Comparison of ENCODE assay signal across 8 mouse cellular contexts in genomic region chr13:58113061-58113900, GRCm38 (mm10). TPM values are rescaled to one million over a fixed set of nuclear protein-coding genes. Genes with fewer than 3 reads are reported as not detected.
DNase-seq lines count a peak whose midpoint lies in the region; ATAC-seq lines count a peak whose summit lies in the region.

Gene Klhl3 (minus strand): TSS chr13:58113592.

- H3K27me3 ChIP-seq in megakaryocyte, embryonic 14.5 days (replicated peaks) = peaks cover 75% of the 10 kb centered on the region

- peak within 1 kb of the TSS; percentile 87 for H3K4me3 ChIP-seq in megakaryocyte, embryonic 14.5 days (replicated peaks)

- H3K4me1 ChIP-seq in megakaryocyte, embryonic 14.5 days = peaks cover 45% of the 10 kb centered on the region

- peak; percentile 72 for ATAC-seq in inflammation-experienced regulatory T-cells, adult 6 months

- H3K36me3 ChIP-seq in megakaryocyte, embryonic 14.5 days (replicated peaks; ENCODE audit: low read length) = no peaks in the 10 kb centered on the region

- DNase-seq in R1 (ENCODE audit: low read depth, low spot score) = peak; percentile 78
- DNase-seq in cerebellum, postnatal 14 days = peak; percentile 81 to 85
- peak; percentile 86 to 88 for DNase-seq in frontal cortex, postnatal 36 days (ENCODE audit: low spot score in 2 of 2)
- DNase-seq in left cerebral cortex, postnatal 14 days (ENCODE audit: low spot score in 2 of 2) = peak; percentile 87 to 91
- DNase-seq in right cerebral cortex, adult 2 months (ENCODE audit: low spot score in 2 of 2) = peak; percentile 88 to 90
- peak; percentile 49 to 69 for DNase-seq in urinary bladder, postnatal 4 days (ENCODE audit: low spot score in 2 of 2)

- intact Hi-C loops in left cerebral cortex, postnatal 14 days (cut with DNase I) = loop anchor here (1.0 to 5.0 kb wide), 3 partner anchors 41 to 100 kb away; no protein-coding TSS in a partner anchor

- peaks cover 19% of the 10 kb centered on the region for H3K9me3 ChIP-seq in megakaryocyte, embryonic 14.5 days

RNA-seq across cellular contexts. Expression of gene Klhl3, which starts in this region (rescaled TPM):
- polyA plus RNA-seq in inflammation-experienced regulatory T-cells, adult 6 months (2017; shearing (Covaris generic)) = 10 to 100 TPM in 2 of 3 experiments, 1 to 10 TPM in 1; 4.3 to 14.9 (median 14.6) TPM
- 10 to 100 TPM; 28.0 to 30.2 TPM for total RNA-seq in left cerebral cortex, postnatal 14 days (2021)
- not detected in 2 replicates for polyA plus RNA-seq in megakaryocyte, embryonic 14.5 days (2012; ENCODE audit: insufficient read depth, low replicate concordance)

Comparison
In these comparisons a context has a peak if more than half of its experiments do, and no peak if none do; other contexts are left out.
1. Peak in every context shown above with its lines: DNase-seq, ATAC-seq and H3K4me3 ChIP-seq.